Mouse (Mus musculus): ENCODE results near the gene Olfr448.

GRCm38 (mm10) chr6:42860222-42860819 lies 29.9 kb upstream of the Olfr448 start:
- TF ChIP-seq GATA1 (IDR thresholded peaks at IDR 0.05; ENCODE audit: borderline replicate concordance, low read length) (no peak), FLI1 (IDR thresholded peaks at IDR 0.05; ENCODE audit: low read length) (no peak)

Measured in megakaryocyte, embryonic 14.5 days (primary cell).